Mouse (Mus musculus) 3134 (cell line): ENCODE results near the gene Grin2b.

ENCODE experiments used
- DNase-seq: peaks from one replicate; pipeline ENCODE4 v3.0.0-alpha.2; 2011; ENCODE audit warnings: low spot score; ENCODE audit not compliant: insufficient read length; ENCODE audit errors: extremely low read depth

Grin2b gene

DNA sequence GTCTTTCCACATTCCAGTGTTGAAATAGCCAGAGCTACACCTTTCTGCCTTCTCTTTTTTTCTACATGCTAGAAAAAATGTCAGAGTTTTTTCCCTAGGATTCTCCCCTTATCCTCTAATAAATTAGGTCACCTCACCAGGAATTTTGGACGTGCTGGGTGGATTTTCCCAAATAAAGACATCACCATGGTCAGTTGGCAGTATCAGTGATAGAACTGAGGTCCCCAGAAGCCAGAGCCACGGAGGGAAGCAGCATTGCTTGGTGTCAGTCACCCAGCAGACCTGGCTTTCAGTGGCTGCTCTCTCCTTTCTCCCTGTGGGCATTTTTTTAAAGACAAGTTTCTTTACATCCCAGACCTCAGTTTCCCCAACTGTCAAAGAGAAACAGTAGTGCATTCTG lies 68.1 kb downstream of the Grin2b start:
- DNase-seq = no peak

- DNase-seq = no peak
These were observed 73.1 kb downstream of the Grin2b start for GRCm38 (mm10) chr6:136100241-136100640.

DNA sequence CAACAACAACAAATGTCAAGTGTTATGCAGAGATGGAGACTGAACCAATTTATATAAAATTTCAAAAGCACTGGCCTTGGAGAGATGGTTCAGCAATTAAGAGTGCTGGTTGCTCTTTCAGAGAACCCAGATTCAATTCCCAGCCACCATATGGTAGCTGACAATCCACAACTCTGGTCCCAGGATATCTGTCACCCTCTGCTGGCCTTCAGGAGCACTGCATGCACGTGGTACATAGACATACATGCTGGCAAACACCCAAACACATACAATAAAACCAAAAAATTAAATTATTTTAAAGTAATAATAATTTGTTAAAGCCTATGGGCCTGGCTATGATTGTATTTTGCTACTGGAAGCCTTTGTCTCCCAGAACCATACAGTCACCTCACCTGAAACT lies 77.0 kb downstream of the Grin2b start:
- DNase-seq = no peak

DNA sequence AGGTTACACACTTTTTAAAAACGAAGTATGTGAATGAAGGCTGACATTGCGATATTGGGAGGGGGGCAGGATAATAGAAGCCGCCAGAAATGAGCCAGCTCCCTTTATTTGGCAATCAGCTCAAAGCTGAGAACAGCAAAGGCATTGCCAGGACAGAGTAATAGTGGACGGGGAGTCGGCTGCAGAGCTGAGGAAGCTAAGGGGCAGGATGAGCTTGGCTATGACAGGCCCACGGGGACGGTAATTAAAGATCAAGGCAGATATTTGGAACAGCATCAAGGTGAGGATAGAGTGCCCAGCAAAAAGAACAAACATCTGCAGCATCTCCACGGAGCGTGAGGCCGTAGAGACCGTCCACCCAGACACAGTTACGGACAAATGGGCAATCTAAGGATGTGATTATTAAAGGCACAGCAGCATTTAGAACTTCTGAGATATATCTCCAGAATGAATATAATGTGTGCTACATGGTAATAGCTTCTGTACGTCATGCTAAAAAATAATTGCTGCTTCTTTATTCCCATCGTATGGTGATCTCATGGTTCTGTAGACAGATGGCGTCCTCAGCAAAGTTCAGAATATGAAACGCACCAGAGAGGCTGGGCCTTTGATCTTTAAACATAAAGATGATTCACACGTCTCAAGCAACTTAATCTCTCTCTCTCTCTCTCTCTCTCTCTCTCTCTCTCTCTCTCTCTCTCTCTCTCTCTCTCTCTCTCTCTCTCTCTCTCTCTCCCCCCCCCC lies 93.1 kb downstream of the Grin2b start:
- DNase-seq = no peak

- no peak for DNase-seq
These were observed 100.8 kb downstream of the Grin2b start for GRCm38 (mm10) chr6:136072326-136073054.

DNA sequence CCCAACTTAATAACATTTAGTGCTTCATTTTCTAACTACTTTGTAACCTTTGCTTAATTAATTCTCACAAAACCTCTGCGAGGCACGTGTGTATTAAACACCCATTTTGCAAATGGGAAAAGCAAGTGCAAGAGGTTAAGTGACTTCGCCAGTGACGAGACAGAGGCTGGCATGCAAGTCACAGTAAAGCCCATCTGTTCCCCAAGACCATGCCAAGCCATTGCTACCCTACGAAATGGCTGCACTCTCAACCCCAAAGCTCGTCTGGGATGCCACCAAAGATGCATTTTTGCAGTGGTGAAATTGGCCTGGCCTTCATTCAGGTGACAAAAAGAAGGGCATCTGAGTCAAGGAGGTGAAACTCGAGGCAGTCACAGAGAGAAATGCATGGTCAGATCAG lies 103.2 kb downstream of the Grin2b start:
- no peak for DNase-seq

GRCm38 (mm10) chr6:136053346-136053745 lies 120.0 kb downstream of the Grin2b start:
- no peak for DNase-seq

DNA sequence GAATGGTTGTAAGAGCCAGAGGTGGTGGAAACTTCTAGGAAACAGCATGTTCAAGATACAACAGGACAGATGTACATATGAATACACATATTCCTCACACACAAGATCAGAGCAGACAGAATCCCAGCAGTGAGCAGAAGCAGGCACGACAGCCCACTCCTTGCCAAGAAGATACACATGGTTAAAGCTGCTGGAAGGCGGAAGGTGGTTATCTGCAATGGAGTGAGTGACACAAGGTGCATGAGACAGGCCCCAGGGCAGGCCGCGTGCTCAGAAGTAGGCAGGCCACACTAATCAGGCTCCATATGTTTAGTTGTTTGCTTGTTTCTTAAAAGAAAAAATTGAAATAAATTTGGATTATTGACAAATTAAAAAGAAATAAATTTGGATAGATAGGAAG lies 123.0 kb downstream of the Grin2b start:
- DNase-seq = no peak

- DNase-seq = no peak
These were observed 125.2 kb downstream of the Grin2b start for GRCm38 (mm10) chr6:136048084-136048483.

DNA sequence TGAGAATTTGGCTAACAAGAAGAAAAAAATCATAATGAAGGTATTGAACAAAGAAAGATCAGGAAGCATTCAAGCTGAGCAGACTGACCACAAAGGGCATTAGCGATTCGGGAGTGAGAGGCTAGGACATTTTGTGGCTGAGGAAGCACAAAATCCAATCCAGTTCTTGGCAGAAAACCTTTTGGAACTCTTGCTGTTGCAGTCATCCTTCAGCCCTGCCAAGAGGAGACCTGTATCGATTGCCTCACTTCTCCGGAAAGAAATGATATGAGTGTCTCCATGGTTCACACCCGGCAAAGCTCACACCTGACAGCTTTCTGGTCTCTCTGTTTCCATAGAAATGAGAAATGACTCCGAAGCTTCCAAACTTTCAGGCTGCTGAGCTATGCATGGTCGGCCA lies 127.2 kb downstream of the Grin2b start:
- DNase-seq = no peak

DNA sequence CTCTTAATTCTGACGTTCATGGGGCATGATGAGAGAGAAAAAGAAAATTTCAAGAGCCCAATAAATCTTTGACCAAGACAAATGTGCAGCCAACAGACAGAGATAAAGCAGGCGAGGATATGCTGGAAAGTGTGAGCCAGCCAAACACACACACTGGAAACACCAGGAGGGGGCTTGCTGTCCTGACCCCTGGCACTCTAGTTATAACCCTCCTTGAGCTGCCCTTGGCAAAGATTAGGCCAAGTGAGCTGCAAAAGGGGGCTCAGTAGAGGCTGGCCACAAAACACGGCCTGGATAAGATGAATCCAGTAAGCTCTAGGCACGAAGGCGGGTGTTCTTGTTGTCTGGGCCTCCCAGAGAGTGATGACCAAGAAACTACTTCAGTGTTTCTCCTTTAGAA lies 128.8 kb downstream of the Grin2b start:
- DNase-seq = no peak

GRCm38 (mm10) chr6:136042375-136042774 lies 130.9 kb downstream of the Grin2b start:
- no peak for DNase-seq

DNA sequence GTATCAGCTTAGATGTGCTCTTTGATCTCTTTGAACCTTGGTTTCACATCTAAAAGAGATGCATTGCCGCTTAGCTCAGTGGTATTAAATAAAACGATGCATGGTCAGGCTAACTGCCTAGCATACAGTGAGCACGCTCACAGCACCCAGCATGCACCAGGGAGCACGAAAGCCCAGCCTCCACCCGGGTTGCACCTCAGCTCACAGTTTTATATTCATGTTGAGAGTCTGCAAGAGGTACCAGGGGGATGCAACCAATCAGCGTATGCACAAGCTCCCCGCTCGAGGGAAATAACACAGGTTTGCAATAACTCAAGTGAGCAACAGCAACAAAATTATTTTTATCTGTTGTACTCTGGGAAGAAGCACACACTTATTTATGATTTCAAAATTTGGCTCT lies 131.5 kb downstream of the Grin2b start:
- no peak for DNase-seq

DNA sequence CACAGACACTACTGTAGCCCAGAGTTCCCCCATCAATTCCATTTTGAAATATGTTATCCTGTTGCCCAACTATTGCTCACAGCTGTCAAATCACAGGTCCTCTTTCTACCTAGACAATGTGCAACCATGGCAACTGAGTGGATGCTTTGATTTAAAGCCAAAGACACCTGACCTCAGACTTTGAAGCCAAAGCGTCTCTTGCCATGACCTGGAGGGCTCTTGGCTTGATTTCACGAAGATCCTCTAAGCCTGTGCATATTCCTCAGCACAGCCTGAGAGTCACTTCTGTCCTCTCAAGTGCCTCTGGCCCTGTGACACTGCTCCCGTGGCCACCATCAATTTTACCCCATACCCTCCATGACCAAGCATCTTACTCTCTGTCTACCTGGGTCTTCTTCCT lies 132.4 kb downstream of the Grin2b start:
- no peak for DNase-seq

- no peak for DNase-seq
These were observed 143.9 kb downstream of the Grin2b start for GRCm38 (mm10) chr6:136029235-136029939.

- DNase-seq = no peak
These were observed 146.4 kb downstream of the Grin2b start for GRCm38 (mm10) chr6:136026936-136027335.

DNA sequence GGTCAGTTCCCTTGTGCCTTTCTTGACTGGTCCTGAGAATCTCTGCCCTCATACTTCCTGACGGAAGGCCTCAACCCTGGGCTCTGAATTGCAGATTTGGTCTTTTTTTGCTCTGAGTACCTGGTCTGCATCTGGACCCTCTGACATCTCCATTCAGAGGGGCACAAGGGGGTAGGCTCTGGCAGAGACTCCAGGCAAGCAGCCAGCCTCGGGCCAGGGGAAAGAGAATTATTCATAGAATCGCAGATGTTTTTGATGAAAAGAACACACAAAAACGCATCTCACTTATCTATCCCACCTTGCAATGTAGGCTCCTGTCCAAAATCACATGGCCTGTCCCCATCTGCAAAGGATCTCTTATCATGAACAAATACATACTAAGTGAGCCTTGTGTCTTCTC lies 147.5 kb downstream of the Grin2b start:
- no peak for DNase-seq

DNA sequence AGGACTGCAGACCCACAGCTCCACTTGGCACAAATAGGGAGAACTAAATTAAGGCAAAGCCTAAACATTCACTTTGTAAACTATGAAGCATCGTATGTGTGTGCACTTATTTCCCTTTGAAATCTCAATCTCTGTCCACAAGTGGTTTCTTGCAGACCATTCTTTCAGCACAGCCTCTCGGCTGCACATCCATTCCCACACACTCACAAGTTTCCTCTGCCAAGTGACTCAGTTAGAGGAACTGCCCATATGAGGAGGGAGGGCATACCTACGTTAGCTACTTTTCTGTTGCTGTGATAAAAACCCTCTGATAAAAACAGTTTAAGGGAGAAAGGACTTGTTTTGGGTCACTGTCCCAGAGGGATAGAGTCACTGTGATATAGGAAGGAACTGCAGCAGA lies 152.9 kb downstream of the Grin2b start:
- no peak for DNase-seq

DNA sequence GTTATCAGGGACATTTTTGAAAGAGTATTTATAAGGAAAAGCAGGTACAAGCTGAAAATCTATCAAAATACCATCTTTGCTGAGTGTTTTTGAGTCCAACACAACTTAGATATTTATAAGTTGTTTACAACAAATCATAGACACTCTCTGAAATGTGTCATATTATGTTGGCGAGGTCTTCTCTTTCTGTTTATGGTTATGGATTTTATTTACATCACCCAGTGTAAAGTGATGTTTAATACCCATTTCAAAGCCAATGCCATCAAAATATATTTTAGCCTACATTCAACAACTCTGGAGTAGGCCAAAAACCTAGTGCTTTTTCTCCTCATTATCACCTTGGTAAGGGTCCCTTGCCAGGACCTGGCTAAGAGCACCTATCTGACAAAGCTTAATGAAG lies 154.3 kb downstream of the Grin2b start:
- no peak for DNase-seq

DNA sequence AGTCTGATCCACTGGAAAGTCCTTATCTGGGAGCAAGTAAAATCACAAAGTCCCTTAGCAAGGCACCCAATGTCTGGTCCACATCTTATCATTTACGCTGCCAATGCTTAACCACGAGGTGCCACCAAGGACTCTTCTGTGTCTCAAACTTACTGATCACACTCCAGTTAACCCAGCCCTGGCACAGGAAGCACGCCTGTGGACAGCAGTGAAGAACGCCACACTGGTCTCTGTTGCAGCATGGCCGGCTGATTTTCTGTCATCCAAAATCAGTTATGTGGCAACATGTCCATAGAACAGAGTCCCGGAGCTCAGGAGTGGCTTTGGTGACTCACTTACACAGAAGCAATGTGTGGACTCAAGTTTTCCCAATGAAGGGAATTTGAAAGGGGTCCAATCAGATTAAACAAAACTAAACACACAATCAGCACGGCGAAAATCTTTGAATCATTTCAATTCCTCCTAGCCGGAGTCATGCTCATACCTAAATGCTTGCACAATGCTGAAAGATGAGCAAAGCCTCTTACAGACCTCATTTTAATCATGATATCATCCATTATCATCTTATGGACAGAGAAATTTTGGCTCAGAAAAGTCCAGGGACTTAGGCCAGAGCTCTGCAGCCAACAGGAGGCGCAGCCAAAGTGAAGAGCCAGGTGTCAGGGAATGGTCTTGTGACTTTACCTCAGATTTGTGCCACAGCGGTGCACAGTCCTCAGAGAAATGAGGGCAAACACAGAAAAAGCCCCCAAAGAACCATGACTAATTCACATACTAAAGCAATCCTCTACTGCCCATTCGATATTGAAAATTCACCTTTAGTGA lies 159.5 kb downstream of the Grin2b start:
- DNase-seq = no peak

- DNase-seq = no peak
These were observed 161.8 kb downstream of the Grin2b start for GRCm38 (mm10) chr6:136011533-136011932.
